Mouse (Mus musculus): ENCODE data around the gene Actbl2.

Actbl2 gene

GRCm38 (mm10) chr13:111254713-111255112 is at the start of gene Actbl2:
Gene Actbl2, plus strand, starts transcription at chr13:111255013.
- DNase-seq (ENCODE audit: low spot score in 2 of 2), result no peak

DNA sequence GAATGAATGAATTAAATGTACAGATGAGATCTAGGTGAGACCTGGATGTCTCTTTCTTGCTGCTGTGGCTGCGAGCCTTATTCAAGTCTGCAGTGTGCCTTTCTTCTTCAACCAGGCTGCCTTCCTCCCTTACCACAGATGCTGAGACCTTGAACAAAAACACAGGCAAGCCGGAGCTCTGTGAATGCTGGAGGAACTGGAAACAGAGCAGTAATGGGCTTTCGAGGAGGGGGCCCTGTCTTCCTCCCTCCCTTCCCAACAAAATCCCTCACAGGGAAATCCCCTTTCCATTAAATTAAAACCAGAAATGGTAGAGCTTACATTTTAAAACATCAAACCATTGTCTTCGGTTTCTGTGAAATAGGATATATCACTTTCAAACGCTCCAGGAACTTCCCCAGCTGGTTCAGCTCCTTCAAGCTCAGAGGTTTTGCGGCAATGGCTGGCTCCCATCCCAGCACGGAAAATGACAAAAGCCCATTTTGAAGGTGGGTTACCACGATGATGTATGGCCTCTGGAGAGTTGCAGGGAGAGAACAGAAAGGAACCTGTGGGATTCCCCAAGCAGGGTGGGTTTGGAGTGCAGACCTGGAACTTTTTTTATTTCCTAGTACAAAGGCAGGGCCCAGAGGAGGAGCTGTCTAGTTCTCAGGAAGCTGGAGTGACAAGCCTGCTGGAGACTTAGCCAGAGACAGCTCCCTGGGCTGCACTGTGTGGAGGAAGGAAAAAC is 44.0 kb upstream of the Actbl2 start:
- DNase-seq (ENCODE audit: low spot score in 2 of 2), result no peak

- DNase-seq (ENCODE audit: low spot score in 2 of 2), result no peak
Observed at GRCm38 (mm10) chr13:111228768-111229167, 26.0 kb upstream of the Actbl2 start.

DNA sequence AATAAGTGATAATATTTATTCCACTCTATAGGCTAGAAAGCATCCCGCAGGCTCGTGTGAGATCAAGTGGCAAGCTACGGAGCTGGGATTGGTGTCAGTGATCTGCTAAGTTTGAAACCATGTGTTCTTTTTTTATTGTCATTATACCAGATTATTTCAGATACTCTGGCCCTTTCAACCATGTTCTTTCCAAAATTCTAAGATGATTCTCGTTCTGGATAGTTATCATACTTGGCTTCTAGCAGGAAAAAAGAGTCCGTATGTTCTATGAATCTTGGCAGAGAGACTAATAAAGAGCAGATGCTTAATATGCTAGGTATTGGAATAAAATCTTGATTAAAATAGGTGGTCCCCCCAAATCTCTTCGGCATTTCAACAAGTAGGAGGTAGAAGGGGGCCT is 25.3 kb upstream of the Actbl2 start:
- no peak for DNase-seq (ENCODE audit: low spot score in 2 of 2)

- DNase-seq (ENCODE audit: low spot score in 2 of 2), result no peak
Observed at GRCm38 (mm10) chr13:111232416-111232815, 22.4 kb upstream of the Actbl2 start.

- DNase-seq (ENCODE audit: low spot score in 2 of 2), result no peak
Observed at GRCm38 (mm10) chr13:111233356-111233755, 21.5 kb upstream of the Actbl2 start.

DNA sequence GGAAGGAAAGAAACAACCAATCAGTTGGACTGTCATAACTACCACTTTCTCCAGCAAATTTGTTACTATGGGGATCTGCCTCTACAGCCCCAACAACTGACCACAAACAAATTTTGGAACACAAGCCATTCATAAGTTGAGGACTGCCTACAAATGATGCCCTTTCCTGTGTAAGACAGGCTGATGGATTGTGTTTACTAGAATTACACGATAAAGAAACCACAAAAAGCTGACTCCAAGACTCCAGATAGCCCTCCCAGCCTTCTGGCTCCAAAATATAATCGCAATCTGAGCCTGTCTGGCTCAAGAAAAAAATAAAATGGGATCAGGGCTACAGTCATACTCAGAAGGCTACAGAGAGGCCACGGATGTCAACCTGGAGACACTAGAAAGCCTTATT is 20.2 kb upstream of the Actbl2 start:
- no peak for DNase-seq (ENCODE audit: low spot score in 2 of 2)

- peak in 1 of 2 experiments; percentile 26 for DNase-seq (ENCODE audit: low spot score in 2 of 2)
Observed at GRCm38 (mm10) chr13:111235719-111236166, 19.1 kb upstream of the Actbl2 start.

- DNase-seq (ENCODE audit: low spot score in 2 of 2), result no peak
Observed at GRCm38 (mm10) chr13:111236461-111236864, 18.4 kb upstream of the Actbl2 start.

- DNase-seq (ENCODE audit: low spot score in 2 of 2), result no peak
Observed at GRCm38 (mm10) chr13:111237296-111237695, 17.5 kb upstream of the Actbl2 start.

- DNase-seq (ENCODE audit: low spot score in 2 of 2), result no peak
Observed at GRCm38 (mm10) chr13:111237865-111238465, 16.8 kb upstream of the Actbl2 start.

- DNase-seq (ENCODE audit: low spot score in 2 of 2), result no peak
Observed at GRCm38 (mm10) chr13:111251106-111251505, 3.7 kb upstream of the Actbl2 start.

GRCm38 (mm10) chr13:111251795-111252194 is 3.0 kb upstream of the Actbl2 start:
- DNase-seq (ENCODE audit: low spot score in 2 of 2), result no peak

GRCm38 (mm10) chr13:111258016-111258415 is 3.2 kb downstream of the Actbl2 start:
- no peak for DNase-seq (ENCODE audit: low spot score in 2 of 2)

DNA sequence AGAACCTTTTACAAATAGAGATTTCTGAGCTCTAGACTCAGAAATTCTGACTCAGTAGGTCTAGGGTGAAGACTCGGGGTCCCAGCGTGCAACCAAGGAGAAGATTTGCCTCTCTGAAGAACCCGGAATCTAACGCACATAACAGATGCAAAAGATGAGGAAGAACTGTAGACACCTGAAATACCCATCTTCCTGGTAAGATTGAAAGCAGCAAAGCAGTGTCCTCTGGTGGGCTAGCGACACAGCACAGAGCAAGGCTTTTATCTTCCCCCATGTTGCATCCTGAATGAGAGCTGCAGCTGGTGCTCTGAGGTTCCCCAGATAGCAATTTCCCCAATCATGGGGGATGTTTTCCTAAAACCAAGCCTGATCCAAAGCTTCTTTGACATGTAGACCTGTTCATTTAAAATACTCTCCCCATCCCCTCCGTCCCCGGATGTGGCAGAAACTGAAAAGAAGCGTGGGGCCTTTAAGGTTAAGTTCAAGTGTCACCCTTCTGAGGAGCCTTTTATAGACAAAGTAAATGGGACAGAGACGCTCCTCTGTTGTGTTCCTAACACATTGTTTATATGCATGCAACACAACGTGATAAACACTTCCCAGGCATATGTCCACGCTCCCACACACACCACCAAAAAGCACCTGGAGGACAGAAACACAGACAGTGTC is 3.7 kb downstream of the Actbl2 start:
- DNase-seq (ENCODE audit: low spot score in 2 of 2), result no peak

- DNase-seq (ENCODE audit: low spot score in 2 of 2), result no peak
Observed at GRCm38 (mm10) chr13:111259093-111259491, 4.3 kb downstream of the Actbl2 start.

DNA sequence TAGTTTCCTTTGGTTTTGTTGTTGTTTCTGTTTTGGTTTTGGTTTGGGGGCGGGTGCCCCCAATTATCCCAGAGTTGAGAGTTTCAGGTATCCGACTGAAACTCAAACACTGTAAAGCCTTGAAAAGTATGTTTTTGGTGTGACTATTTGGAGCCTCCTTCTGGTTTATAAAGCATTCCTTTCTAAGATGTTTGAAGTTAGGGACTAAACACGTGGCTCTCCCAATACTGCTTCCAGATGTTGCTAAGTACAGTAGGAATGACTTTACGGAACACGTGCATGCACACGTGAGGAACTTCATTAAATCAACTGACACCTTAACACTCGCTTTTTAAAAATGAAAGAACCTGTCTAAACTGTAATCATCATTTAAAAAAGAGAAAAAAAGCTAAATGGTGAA is 4.9 kb downstream of the Actbl2 start:
- DNase-seq (ENCODE audit: low spot score in 2 of 2), result no peak

DNA sequence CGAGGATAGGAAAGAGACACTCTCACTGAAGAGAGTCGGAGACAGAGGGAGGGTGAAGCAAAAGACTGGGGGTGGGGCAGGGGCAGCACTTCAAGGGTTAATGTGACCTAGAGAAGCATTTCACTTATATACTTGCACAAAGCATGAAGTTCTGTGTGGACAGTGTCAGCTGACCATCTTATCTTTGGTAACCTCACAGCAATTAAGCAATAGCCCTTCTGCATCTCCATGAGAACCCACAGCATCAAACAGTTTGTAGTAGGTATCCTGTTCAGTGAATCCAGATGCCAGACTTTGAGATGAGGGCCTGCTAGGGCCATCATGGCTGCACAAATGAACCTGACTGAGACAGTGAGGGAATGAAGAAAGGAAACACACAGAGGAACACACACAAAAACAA is 8.4 kb downstream of the Actbl2 start:
- no peak for DNase-seq (ENCODE audit: low spot score in 2 of 2)

- DNase-seq (ENCODE audit: low spot score in 2 of 2), result no peak
Observed at GRCm38 (mm10) chr13:111263758-111264157, 8.9 kb downstream of the Actbl2 start.

DNA sequence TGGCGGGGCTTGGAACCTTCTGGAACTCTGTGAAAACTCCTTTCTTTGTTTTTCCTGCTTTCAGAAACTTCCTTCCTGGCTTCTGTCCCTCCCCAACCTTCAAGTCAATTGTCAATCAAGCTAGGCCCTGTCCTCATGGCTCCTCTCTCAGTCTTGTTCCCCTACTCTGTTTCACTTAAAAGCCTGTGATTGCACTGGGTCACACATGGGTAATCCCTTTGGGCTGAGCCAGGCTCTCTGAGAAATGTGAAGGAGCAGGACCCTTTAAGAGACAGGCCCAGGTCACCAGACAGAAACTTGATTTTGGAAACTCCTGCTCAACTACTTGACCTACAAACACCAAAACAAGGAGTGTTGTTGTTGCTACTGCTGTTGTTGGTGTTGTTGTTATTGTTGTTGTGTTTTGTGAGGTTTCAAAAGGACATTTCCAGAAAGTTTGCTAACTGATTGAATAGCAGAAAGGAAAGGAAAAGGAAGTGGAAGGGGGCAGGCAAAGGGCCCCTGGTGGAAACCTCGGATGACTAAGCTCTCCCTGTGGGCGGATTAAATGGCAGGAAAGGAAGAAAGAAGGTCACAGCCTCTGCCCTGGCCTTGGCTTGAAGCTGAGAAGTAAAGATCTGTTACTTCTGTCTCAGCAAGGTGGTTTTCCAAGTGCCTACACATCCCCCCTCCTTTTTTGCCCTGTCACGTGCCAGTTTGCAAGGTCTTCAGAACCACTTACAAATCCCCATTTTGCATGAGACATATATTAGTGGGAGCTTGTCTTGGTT is 10.6 kb downstream of the Actbl2 start:
- no peak for DNase-seq (ENCODE audit: low spot score in 2 of 2)

GRCm38 (mm10) chr13:111266855-111267254 is 12.0 kb downstream of the Actbl2 start:
- DNase-seq (ENCODE audit: low spot score in 2 of 2), result no peak

DNA sequence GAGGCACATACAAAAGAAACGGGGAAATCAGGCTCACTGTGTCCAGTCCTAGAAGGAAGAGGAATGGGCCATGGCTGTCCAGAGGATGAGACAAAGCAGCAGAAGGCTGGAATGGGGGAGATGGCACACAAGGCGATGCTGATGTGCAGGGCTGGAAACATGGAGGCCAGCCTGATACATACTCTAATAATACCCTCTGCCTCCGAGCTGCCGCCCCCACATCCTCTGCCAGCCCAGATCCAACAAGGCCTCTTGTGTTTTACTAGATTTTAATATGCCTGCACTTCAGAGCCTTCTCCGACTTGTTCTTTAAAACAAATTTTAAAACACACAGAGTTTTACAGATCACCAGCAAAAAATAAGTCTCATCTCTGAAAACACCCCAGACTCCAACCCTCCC is 14.2 kb downstream of the Actbl2 start:
- no peak for DNase-seq (ENCODE audit: low spot score in 2 of 2)

Measured in urinary bladder, postnatal 4 days (tissue).